Mouse (Mus musculus) limb, embryonic 15.5 days (tissue): ENCODE results near the gene Snph. TPM values are rescaled to one million over a fixed set of nuclear protein-coding genes. Genes with fewer than 3 reads are reported as not detected.

Experiments
- ATAC-seq: fragments of 200-750 bp; cut with Nextera tagmentation; 2 replicates; pipeline ENCODE4 v1.8.0; 2017; ENCODE audit warnings: low read depth, moderate TSS enrichment; ENCODE audit not compliant: insufficient number of reproducible peaks, low FRiP score, low TSS enrichment
- H3K27ac ChIP-seq: fragments of 300-500 bp; sonication (generic); 2 replicates; pipeline ENCODE4 v1.5.1; 2015; ENCODE audit warnings: moderate library complexity, mild to moderate bottlenecking, inconsistent platforms
- H3K27me3 ChIP-seq: fragments of 300-500 bp; sonication (generic); 2 replicates; pipeline ENCODE4 v1.6.1; 2015; ENCODE audit warnings: inconsistent platforms
- H3K36me3 ChIP-seq: fragments of 300-500 bp; sonication (generic); 2 replicates; pipeline ENCODE4 v1.6.1; 2015; ENCODE audit warnings: inconsistent platforms
- H3K4me1 ChIP-seq: fragments of 300-500 bp; sonication (generic); 2 replicates; pipeline ENCODE4 v1.6.1; 2015; ENCODE audit warnings: inconsistent platforms
- H3K4me2 ChIP-seq: fragments of 300-500 bp; sonication (generic); 2 replicates; pipeline ENCODE4 v1.6.1; 2015; ENCODE audit warnings: mild to moderate bottlenecking, inconsistent platforms
- H3K4me3 ChIP-seq: fragments of 300-500 bp; sonication (generic); 2 replicates; pipeline ENCODE4 v1.5.1; 2015; ENCODE audit warnings: mild to moderate bottlenecking, inconsistent platforms
- H3K9ac ChIP-seq: fragments of 300-500 bp; sonication (generic); 2 replicates; pipeline ENCODE4 v1.6.1; 2015; ENCODE audit warnings: inconsistent platforms
- H3K9me3 ChIP-seq: fragments of 300-500 bp; sonication (generic); 2 replicates; pipeline ENCODE4 v1.6.1; 2016; ENCODE audit warnings: inconsistent platforms
- WGBS: fragments of 180-500 bp; shearing (Covaris S2); methylation state at CpG from one replicate; pipeline ENCODE4 v1.1.7; 2015; 5-methylcytosine and 5-hydroxymethylcytosine counted together
- polyA plus RNA-seq: library from polyadenylated mRNA; unstranded; fragments of >200 nt; fragmentation: Nextera tagmentation; extraction: Ambion mirVana; gene quantifications from 2 replicates; pipeline ENCODE4 v1.2.1, GENCODE M21; 2015

The Snph gene
- polyA plus RNA-seq, 1 experiment from 2014 or later, result 0.68 TPM

DNA sequence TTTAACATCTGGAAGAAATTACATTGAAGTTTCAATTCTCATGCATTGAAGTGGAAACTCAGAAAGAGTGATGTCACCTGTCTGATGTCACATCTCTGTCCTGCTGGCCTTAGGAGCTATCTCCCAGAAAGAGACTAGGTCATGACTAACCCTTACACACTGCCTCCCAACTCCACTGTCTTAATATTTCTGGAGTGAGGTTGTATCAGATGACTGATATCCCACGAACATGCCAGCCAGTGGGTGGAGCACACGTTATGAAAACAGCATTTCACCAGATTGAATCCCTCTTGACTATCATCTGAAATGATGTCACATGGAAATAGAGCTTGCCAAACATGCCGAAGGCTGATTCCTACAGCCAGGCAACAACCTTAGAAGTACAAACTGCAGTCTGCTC lies 67.4 kb downstream of the Snph start:
- Histone ChIP-seq H3K27me3 (no peaks in the 10 kb centered on the region), H3K4me3 (no peak overlapping the region), H3K27ac (no peak overlapping the region), H3K9ac (no peak overlapping the region), H3K4me1 (no peaks in the 10 kb centered on the region), H3K36me3 (peaks cover 32% of the 10 kb centered on the region), H3K4me2 (no peak overlapping the region), H3K9me3 (no peaks in the 10 kb centered on the region)
- WGBS, result 41% methylated on average over 3 of the region's 3 CpGs
- no peak for ATAC-seq

DNA sequence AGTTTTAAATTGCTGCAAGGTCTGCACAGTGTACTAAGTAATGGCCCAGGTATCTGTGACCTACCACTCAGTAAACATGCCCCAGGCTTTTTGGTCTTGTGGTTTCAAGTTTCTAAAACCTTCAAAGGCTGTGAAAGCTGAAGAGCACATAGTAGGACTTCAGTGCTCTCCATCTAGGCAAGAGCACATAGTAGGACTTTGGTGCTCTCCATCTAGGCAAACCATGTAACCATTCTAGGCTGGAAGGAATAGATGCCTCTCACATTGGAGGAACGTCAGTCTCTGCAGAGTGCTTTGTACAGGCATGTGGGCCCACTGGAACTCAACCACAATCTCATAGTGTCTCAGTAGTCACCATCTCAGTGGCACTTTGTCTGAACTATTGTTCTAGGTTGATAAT lies 68.4 kb downstream of the Snph start:
- no peak overlapping the region for H3K27ac ChIP-seq
- no peaks in the 10 kb centered on the region for H3K4me1 ChIP-seq
- H3K9ac ChIP-seq, result no peak overlapping the region
- H3K9me3 ChIP-seq, result no peaks in the 10 kb centered on the region
- ATAC-seq, result no peak
- peaks cover 42% of the 10 kb centered on the region for H3K36me3 ChIP-seq
- WGBS, result 83% methylated on average over 1 of the region's 1 CpGs
- H3K4me3 ChIP-seq, result no peak overlapping the region
- H3K4me2 ChIP-seq, result no peak overlapping the region
- no peaks in the 10 kb centered on the region for H3K27me3 ChIP-seq

- H3K4me2 ChIP-seq, result no peak overlapping the region
- no peaks in the 10 kb centered on the region for H3K4me1 ChIP-seq
- ATAC-seq, result no peak
- H3K9ac ChIP-seq, result no peak overlapping the region
- no peak overlapping the region for H3K4me3 ChIP-seq
- H3K27ac ChIP-seq, result no peak overlapping the region
- peaks cover 48% of the 10 kb centered on the region for H3K36me3 ChIP-seq
- 85% methylated on average over 7 of the region's 7 CpGs for WGBS
- H3K9me3 ChIP-seq, result no peaks in the 10 kb centered on the region
- H3K27me3 ChIP-seq, result no peaks in the 10 kb centered on the region
Measured at GRCm38 (mm10) chr2:151562930-151563921, 69.2 kb downstream of the Snph start.

DNA sequence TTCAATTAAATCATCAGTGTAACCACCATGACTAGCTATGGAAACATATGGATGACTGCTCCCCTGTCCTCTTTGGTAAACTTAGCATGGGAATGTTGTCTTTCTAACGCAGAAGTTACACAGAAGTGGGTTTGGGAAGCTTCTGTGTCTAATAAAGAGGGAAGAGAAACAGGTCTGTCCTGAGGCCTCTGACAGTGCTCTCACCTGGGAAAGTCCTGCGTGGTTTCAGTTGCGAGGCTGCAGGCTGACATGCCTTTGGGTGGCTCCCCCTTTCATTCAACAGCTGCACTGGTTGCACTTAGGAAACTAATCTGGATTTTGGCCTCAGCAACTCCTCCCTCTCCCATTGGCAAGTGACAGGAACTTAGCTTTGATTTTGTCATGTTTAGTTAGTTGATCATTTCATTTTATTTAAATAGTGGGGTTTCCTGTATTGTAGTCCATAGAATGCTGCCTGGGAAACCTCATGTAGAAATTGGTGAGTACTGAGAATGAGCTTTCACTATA lies 82.7 kb downstream of the Snph start:
- no peaks in the 10 kb centered on the region for H3K27me3 ChIP-seq
- no peaks in the 10 kb centered on the region for H3K9me3 ChIP-seq
- H3K9ac ChIP-seq, result no peak overlapping the region
- no peak overlapping the region for H3K4me2 ChIP-seq
- no peak overlapping the region for H3K27ac ChIP-seq
- H3K4me1 ChIP-seq, result peaks cover 9% of the 10 kb centered on the region
- H3K4me3 ChIP-seq, result no peak overlapping the region
- 91% methylated on average over 3 of the region's 3 CpGs for WGBS
- peaks cover 81% of the 10 kb centered on the region for H3K36me3 ChIP-seq
- ATAC-seq, result no peak

GRCm38 (mm10) chr2:151546571-151546970 lies 85.8 kb downstream of the Snph start:
- H3K9ac ChIP-seq, result no peak overlapping the region
- H3K4me2 ChIP-seq, result no peak overlapping the region
- H3K27ac ChIP-seq, result no peak overlapping the region
- no peak overlapping the region for H3K4me3 ChIP-seq
- no peaks in the 10 kb centered on the region for H3K27me3 ChIP-seq
- no peaks in the 10 kb centered on the region for H3K9me3 ChIP-seq
- peaks cover 26% of the 10 kb centered on the region for H3K4me1 ChIP-seq
- H3K36me3 ChIP-seq, result peaks cover 62% of the 10 kb centered on the region
- no peak for ATAC-seq
- WGBS, result 94% methylated on average over 4 of the region's 4 CpGs

DNA sequence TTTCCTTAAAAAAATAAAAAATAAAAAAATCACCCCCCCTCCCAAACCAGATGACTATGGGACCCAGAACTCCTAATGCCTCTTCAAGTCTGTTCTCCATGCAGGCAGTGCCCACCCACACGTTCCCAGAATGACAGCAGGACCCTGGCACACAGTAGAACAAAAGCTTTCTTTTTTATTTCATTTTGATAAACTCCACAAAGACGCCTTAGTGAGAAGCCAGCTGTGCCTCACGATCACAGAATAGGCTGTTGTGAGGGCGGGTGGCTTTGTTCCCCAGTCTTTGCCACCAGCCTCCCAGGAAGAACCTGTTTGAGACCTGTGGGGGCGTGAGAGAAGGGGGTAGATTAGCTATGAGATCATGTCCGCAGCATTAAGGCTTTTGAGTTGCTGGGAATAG lies 87.7 kb downstream of the Snph start:
- 77% methylated on average over 6 of the region's 6 CpGs for WGBS
- Histone ChIP-seq H3K4me2 (no peak overlapping the region), H3K9ac (no peak overlapping the region), H3K4me3 (no peak overlapping the region), H3K27me3 (no peaks in the 10 kb centered on the region), H3K27ac (no peak overlapping the region), H3K4me1 (peaks cover 29% of the 10 kb centered on the region), H3K9me3 (no peaks in the 10 kb centered on the region), H3K36me3 (peaks cover 47% of the 10 kb centered on the region)
- no peak for ATAC-seq

DNA sequence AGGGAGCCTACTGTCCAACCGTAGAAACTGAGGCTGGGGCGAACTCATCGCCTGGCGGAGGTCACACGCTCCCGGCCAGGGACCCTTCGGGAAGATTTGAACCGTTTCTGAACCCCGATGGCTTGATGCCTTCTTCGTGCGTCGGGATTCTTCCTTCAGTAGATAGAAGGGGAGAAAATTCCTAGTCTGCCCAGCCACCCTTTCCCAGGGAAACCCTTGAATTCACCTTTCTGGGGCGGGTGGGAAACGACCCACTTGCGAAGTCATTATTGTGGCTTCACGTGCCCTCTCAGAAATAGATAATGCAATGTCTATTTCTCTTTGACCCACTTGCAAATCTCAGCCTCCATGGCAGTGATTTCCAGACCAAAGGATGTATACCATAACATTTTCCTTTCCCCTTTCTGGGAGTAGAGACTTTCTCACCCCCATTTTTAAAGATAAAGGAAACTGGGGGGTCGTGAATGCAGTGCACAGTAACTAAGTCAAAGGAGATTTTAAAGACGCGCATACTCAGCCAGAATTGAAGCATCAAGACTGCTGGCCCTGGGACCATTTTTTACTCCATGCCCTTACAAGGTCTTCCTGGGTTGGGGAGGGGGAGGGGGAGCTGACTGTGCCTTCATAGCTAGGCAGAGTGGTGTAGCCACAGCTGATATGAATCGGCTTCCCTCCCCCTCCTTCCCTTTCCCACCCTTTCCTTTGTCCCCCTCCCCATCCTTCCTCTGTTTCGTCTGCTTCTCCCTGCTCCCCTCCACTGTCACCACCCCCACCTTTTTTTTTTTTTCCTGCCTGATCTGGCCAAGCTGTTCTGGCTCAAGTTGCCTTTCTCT lies 89.1 kb downstream of the Snph start:
- no peaks in the 10 kb centered on the region for H3K27me3 ChIP-seq
- peak overlapping the region; percentile 67 for H3K4me2 ChIP-seq
- H3K27ac ChIP-seq, result peak overlapping the region; percentile 94
- under 1% methylated on average over 20 of the region's 21 CpGs for WGBS
- H3K4me1 ChIP-seq, result peaks cover 29% of the 10 kb centered on the region
- no peak for ATAC-seq
- H3K9me3 ChIP-seq, result no peaks in the 10 kb centered on the region
- H3K9ac ChIP-seq, result peak overlapping the region; percentile 99
- H3K36me3 ChIP-seq, result peaks cover 36% of the 10 kb centered on the region
- H3K4me3 ChIP-seq, result peak overlapping the region; percentile 94

- Histone ChIP-seq H3K4me1 (peaks cover 29% of the 10 kb centered on the region), H3K4me2 (peak within 1 kb of the TSS; percentile 67), H3K9ac (peak within 1 kb of the TSS; percentile 99), H3K36me3 (peaks cover 29% of the 10 kb centered on the region), H3K4me3 (peak within 1 kb of the TSS; percentile 94), H3K27me3 (no peaks in the 10 kb centered on the region), H3K9me3 (no peaks in the 10 kb centered on the region), H3K27ac (peak within 1 kb of the TSS; percentile 94)
- WGBS, result 0% methylated on average over 66 of the region's 93 CpGs
- ATAC-seq, result peak; percentile 94
Measured at GRCm38 (mm10) chr2:151542323-151543062, 89.9 kb downstream of the Snph start, which contains the start of gene Fkbp1a. Gene Fkbp1a, plus strand, starts transcription at chr2:151542483.

Other genes starting within 250 kb of the Snph start
- gene 4921509C19Rik, start 156.4 kb downstream of the Snph start, polyA plus RNA-seq, result not detected in 2 replicates
- gene Nsfl1c, start 138.4 kb downstream of the Snph start, polyA plus RNA-seq, result 231 and 232 TPM in 2 replicates
- gene Fkbp1a, start 90.1 kb downstream of the Snph start, polyA plus RNA-seq, result 501 and 547 TPM in 2 replicates
- 1.7 and 2.4 TPM in 2 replicates for gene Sdcbp2, start 60.0 kb downstream of the Snph start, polyA plus RNA-seq
- not detected in 2 replicates for gene Rad21l, start 35.9 kb upstream of the Snph start, polyA plus RNA-seq
- 2.2 and 2.4 TPM in 2 replicates for gene Tmem74b, start 69.4 kb upstream of the Snph start, polyA plus RNA-seq
- 40.0 and 41.1 TPM in 2 replicates for gene Psmf1, start 111.6 kb upstream of the Snph start, polyA plus RNA-seq
- gene Rspo4, start 210.3 kb upstream of the Snph start, polyA plus RNA-seq, result 0.73 and 0.84 TPM in 2 replicates